Mouse (Mus musculus): ENCODE results near the gene Gtf2a2. TPM values are rescaled to one million over a fixed set of nuclear protein-coding genes. Genes with fewer than 3 reads are reported as not detected.
"Not testable (repeated sequence)": the region's sequence is repeated elsewhere in the genome, so short reads cannot be mapped to it uniquely, and the experiment has no call there.

Gtf2a2 gene
- total RNA-seq, 2 experiments from 2014 or later: 59.0 to 62.1 TPM

GRCm38 (mm10) chr9:69999318-69999717, 13.0 kb upstream of the Gtf2a2 start:
- no peak overlapping the region for H3K4me3 ChIP-seq
- no peak for DNase-seq
- intact Hi-C loops (cut with DNase I): no loop called here
- peak; percentile 36 for TF ChIP-seq CTCF (IDR thresholded peaks at IDR 0.05)
- H3K27ac ChIP-seq: no peak overlapping the region

- intact Hi-C loops (cut with DNase I): no loop called here
- TF ChIP-seq CTCF (IDR thresholded peaks at IDR 0.05): no peak
- Histone ChIP-seq H3K4me3 (no peak overlapping the region), H3K27ac (no peak overlapping the region)
- DNase-seq: no peak
These were observed 8.8 kb upstream of the Gtf2a2 start for GRCm38 (mm10) chr9:70003516-70003915.

DNA sequence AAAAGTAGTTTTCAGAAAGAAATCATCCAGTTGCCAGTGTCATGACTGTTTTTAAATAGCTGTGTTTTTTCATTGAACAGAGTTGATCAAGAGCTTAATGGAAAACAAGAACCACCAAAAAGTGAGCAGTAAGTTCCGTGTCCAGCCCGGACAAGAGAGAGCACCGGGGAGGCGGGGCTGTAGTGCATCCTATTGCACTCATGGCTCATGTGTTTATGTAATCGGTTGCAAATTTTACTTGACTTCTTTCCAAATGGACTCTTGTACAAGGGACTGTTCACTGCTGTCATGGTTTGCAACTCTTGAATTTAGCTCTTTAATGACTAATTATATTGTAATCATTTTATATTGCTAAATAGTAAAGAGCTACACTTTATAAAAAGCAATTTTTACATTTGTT, 5.4 kb upstream of the Gtf2a2 start:
- Histone ChIP-seq H3K27ac (no peak overlapping the region), H3K4me3 (no peak overlapping the region)
- no peak for TF ChIP-seq CTCF (IDR thresholded peaks at IDR 0.05)
- intact Hi-C loops (cut with DNase I): no loop called here
- DNase-seq: no peak

DNA sequence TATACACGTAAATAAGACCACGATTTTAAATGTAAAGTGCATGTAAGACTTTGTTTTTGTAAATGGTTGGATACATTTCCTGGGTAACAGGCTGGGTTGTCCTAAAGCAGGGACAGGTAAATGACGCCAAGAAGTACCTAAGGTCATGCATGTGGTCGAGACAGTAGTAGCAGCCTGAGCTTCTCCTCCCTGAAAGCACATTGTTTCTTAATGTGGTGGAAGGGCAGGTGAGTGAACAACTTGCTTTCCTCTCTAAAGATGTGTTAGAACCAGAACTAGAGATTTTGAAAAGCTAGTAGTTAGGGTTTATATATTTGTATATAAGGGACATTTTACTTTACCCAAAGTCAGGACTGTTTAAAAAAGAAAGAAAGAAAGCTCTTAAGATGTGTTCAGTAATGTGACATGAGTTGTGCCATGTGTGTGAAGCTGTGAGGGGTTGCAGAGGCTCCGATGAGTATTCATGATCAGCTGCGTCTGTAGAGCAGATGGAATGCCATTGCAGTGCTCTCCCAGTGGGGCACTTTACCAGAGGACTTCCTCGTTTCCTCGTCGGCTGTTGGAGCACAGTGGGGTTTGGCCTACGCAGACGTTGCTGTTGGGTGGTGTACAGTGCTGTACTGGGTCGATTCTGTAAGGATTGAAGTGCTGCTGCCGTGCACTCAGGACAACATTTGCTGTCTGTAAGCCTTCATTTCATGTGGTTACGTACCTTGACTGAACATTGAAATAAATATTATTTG, 4.7 kb upstream of the Gtf2a2 start:
- Histone ChIP-seq H3K4me3 (no peak overlapping the region), H3K27ac (no peak overlapping the region)
- TF ChIP-seq CTCF (IDR thresholded peaks at IDR 0.05): no peak
- DNase-seq: no peak
- intact Hi-C loops (cut with DNase I): no loop called here

GRCm38 (mm10) chr9:70009754-70010304, 2.5 kb upstream of the Gtf2a2 start:
- intact Hi-C loops (cut with DNase I): no loop called here
- no peak for TF ChIP-seq CTCF (IDR thresholded peaks at IDR 0.05)
- H3K27ac ChIP-seq: no peak overlapping the region
- no peak overlapping the region for H3K4me3 ChIP-seq
- DNase-seq: no peak

GRCm38 (mm10) chr9:70010781-70011473, 1.4 kb upstream of the Gtf2a2 start:
- intact Hi-C loops (cut with DNase I): no loop called here
- H3K27ac ChIP-seq: no peak overlapping the region
- TF ChIP-seq CTCF (IDR thresholded peaks at IDR 0.05): no peak
- DNase-seq: no peak
- H3K4me3 ChIP-seq: no peak overlapping the region

- H3K27ac ChIP-seq: peak overlapping the region; percentile 92
- no peak for TF ChIP-seq CTCF (IDR thresholded peaks at IDR 0.05)
- H3K4me3 ChIP-seq: peak overlapping the region; percentile 83
- intact Hi-C loops (cut with DNase I): loop anchor here (2.0 kb wide), 1 partner anchor 17 kb away; no protein-coding TSS in a partner anchor
- DNase-seq: no peak
These were observed 578 bp upstream of the Gtf2a2 start for GRCm38 (mm10) chr9:70011537-70012407.

- H3K4me3 ChIP-seq: no peak overlapping the region
- DNase-seq: no peak
- H3K27ac ChIP-seq: no peak overlapping the region
- TF ChIP-seq CTCF (IDR thresholded peaks at IDR 0.05): no peak
- intact Hi-C loops (cut with DNase I): loop anchor here (5.0 kb wide), 1 partner anchor 67 kb away; no protein-coding TSS in a partner anchor
These were observed 3.3 kb downstream of the Gtf2a2 start for GRCm38 (mm10) chr9:70015632-70016031.

DNA sequence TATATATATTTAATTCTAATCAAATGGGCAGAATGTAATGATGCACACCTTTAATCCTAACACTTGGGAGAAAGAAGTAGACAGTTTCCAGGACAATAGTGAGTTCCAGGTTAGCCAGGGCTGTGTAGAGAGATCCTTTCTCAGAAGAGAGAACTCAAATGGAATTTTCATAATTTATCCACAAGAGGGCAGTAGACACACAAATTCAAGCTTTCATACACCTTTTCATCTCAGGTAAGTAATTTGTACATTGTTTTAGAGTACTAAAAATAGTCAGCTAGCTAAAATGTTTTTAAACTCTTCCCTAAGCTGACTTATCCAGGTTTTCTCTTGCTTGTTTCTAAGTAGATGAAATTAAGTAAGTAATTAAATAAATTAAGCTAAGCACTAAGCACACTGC, 6.5 kb downstream of the Gtf2a2 start:
- peak; percentile 72 for TF ChIP-seq CTCF (IDR thresholded peaks at IDR 0.05)
- H3K27ac ChIP-seq: no peak overlapping the region
- intact Hi-C loops (cut with DNase I): loop anchor here (5.0 kb wide), 1 partner anchor 63 kb away; no protein-coding TSS in a partner anchor

GRCm38 (mm10) chr9:70021610-70022009, 9.3 kb downstream of the Gtf2a2 start:
- intact Hi-C loops (cut with DNase I): no loop called here
- Histone ChIP-seq H3K4me3 (no peak overlapping the region), H3K27ac (no peak overlapping the region)
- no peak for TF ChIP-seq CTCF (IDR thresholded peaks at IDR 0.05)
- DNase-seq: no peak

More for the DNA sequence above, 6.5 kb downstream of the Gtf2a2 start:
- no peak for DNase-seq
- no peak overlapping the region for H3K4me3 ChIP-seq

- TF ChIP-seq CTCF (IDR thresholded peaks at IDR 0.05): no peak
- DNase-seq: no peak
- intact Hi-C loops (cut with DNase I): no loop called here
- no peak overlapping the region for H3K27ac ChIP-seq
- no peak overlapping the region for H3K4me3 ChIP-seq
These were observed 9.7 kb downstream of the Gtf2a2 start for GRCm38 (mm10) chr9:70022083-70022482.

GRCm38 (mm10) chr9:70023615-70024014, 11.3 kb downstream of the Gtf2a2 start:
- DNase-seq; intact Hi-C loops (cut with DNase I); H3K4me3 ChIP-seq; H3K27ac ChIP-seq: not testable (repeated sequence)

All from gastrocnemius, adult 2 months (tissue).